Mouse (Mus musculus) brain, embryonic 14.5 days (tissue): ENCODE data around the gene Pacsin2.

Experiments used
- CTCF ChIP-seq: fragments of 200-500 bp; IDR thresholded peaks from 2 replicates; pipeline ENCODE4 v1.5.1; 2012; ENCODE audit warnings: inconsistent platforms, mild to moderate bottlenecking, moderate library complexity, borderline replicate concordance; ENCODE audit not compliant: insufficient read depth, insufficient read length; ENCODE audit errors: extremely low read depth
- POLR2A ChIP-seq: fragments of 200-500 bp; IDR thresholded peaks from 2 replicates; pipeline ENCODE4 v1.6.1; 2012; ENCODE audit warnings: mild to moderate bottlenecking, inconsistent platforms, borderline replicate concordance; ENCODE audit not compliant: poor library complexity, insufficient read depth, insufficient read length, severe bottlenecking; ENCODE audit errors: extremely low read depth

DNA sequence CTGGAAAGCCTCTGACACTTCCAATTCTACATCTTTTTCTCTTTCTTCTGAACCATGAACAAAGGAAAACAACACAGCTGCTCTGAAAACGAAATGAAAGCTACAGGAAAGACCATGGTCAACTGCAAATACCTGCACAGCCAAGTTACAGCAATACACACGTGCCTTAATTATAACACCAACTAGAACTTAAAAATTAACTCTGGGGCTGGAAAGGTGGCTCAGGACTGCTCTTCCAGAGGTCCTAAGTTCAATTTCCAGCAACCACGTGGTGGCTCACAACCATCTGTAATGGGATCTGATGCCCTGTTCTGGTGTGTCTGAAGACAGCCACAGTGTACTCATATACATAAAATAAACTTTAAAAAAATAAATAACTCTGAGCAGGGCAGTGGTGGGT is 9.4 kb downstream of the Pacsin2 start:
- TF ChIP-seq POLR2A (no peak), CTCF (no peak)
